Mouse (Mus musculus): ENCODE data around the gene Foxp3.

Gene Foxp3

GRCm38 (mm10) chrX:7573176-7574086 is at the start of gene Foxp3:
Foxp3 (plus strand) TSS chrX:7573644.
- DNase-seq (ENCODE audit: low read depth, low spot score) = peak; percentile 1

GRCm38 (mm10) chrX:7524961-7525360 is 48.5 kb upstream of the Foxp3 start:
- peak; percentile 3 for DNase-seq (ENCODE audit: low read depth, low spot score)

- DNase-seq (ENCODE audit: low read depth, low spot score) = no peak
These were observed 20.0 kb upstream of the Foxp3 start for GRCm38 (mm10) chrX:7553474-7553873.

- DNase-seq (ENCODE audit: low read depth, low spot score) = no peak
These were observed 10.4 kb upstream of the Foxp3 start for GRCm38 (mm10) chrX:7563076-7563475.

GRCm38 (mm10) chrX:7566352-7566751 is 7.1 kb upstream of the Foxp3 start:
- no peak for DNase-seq (ENCODE audit: low read depth, low spot score)

GRCm38 (mm10) chrX:7567491-7567890 is 6.0 kb upstream of the Foxp3 start:
- no peak for DNase-seq (ENCODE audit: low read depth, low spot score)

GRCm38 (mm10) chrX:7570481-7571175 is 2.8 kb upstream of the Foxp3 start:
- no peak for DNase-seq (ENCODE audit: low read depth, low spot score)

GRCm38 (mm10) chrX:7571565-7572136 is 1.8 kb upstream of the Foxp3 start:
- DNase-seq (ENCODE audit: low read depth, low spot score) = no peak

GRCm38 (mm10) chrX:7572466-7572865 is 978 bp upstream of the Foxp3 start:
- no peak for DNase-seq (ENCODE audit: low read depth, low spot score)

- peak; percentile 92 for DNase-seq (ENCODE audit: low read depth, low spot score)
These were observed 842 bp downstream of the Foxp3 start, which contains the start of gene Ppp1r3f for GRCm38 (mm10) chrX:7574087-7574884. Ppp1r3f (minus strand) TSS chrX:7574283.

- no peak for DNase-seq (ENCODE audit: low read depth, low spot score)
These were observed 1.4 kb downstream of the Foxp3 start for GRCm38 (mm10) chrX:7574885-7575231.

- DNase-seq (ENCODE audit: low read depth, low spot score) = no peak
These were observed 7.7 kb downstream of the Foxp3 start for GRCm38 (mm10) chrX:7581151-7581550.

GRCm38 (mm10) chrX:7583881-7584280 is 10.4 kb downstream of the Foxp3 start:
- DNase-seq (ENCODE audit: low read depth, low spot score) = no peak

GRCm38 (mm10) chrX:7586356-7586755 is 12.9 kb downstream of the Foxp3 start:
- DNase-seq (ENCODE audit: low read depth, low spot score) = no peak

GRCm38 (mm10) chrX:7595371-7595770 is 21.9 kb downstream of the Foxp3 start:
- no peak for DNase-seq (ENCODE audit: low read depth, low spot score)

GRCm38 (mm10) chrX:7604004-7604403 is 30.6 kb downstream of the Foxp3 start:
- no peak for DNase-seq (ENCODE audit: low read depth, low spot score)

GRCm38 (mm10) chrX:7604879-7605574 is 31.6 kb downstream of the Foxp3 start, which contains the start of gene Ccdc22:
Ccdc22 (minus strand) TSS chrX:7605517.
- peak; percentile 80 for DNase-seq (ENCODE audit: low read depth, low spot score)

GRCm38 (mm10) chrX:7605575-7605941 is 32.1 kb downstream of the Foxp3 start:
- DNase-seq (ENCODE audit: low read depth, low spot score) = no peak

- no peak for DNase-seq (ENCODE audit: low read depth, low spot score)
These were observed 33.3 kb downstream of the Foxp3 start, which contains the start of gene Cacna1f for GRCm38 (mm10) chrX:7606783-7607182. Cacna1f (plus strand) TSS chrX:7607083.

- no peak for DNase-seq (ENCODE audit: low read depth, low spot score)
These were observed 36.6 kb downstream of the Foxp3 start for GRCm38 (mm10) chrX:7610035-7610434.
